Mouse (Mus musculus): Measurements from ENCODE around the gene Phospho1.
A peak's percentile ranks its signal among the peaks of the same experiment; 100 is the strongest.

Gene Phospho1

DNA sequence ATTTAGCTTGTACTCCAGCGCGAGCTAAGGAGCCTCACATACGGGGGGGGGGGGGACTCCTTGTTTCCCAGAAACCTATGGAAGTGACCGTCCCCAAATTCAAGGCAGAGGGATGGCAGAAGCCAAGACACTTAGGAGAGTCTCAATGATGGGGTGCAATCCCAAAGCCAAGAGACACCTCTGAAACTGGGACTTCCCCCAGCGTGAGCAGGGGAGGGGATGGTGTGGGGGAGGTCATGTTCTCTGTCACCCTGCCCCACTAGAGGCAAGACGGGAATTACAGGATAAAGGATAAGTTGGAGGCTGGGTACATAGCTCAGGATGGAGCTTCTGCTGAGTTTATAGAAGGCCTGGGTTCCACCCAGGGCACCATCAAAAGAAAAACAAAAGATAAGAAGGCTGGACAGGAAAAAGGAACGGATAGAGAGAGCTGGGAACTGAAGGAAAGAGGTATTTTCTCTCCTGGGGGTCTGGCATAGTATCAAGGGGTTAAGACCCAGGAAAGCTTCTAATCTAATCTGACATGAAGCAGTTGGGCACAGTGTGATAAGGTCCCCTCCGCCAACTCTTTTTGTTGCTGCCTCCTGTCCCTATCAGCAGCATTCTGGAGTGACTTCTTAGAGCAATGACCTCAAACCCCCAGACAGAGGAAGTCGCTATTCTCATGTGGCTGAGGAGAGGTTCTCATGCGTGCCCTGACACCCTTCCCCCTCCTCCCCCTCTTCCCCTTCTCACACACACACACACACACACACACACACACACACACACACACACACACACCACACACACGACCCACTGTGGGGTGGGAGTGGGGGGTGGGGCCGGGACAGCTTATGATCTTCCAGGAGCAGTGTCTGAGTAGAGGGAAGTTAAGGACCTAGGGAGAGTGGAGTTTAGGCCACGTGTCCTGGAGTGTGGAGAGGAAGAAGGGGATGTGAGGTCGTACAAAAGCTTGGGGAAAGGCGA lies 10.7 kb downstream of the Phospho1 start:
- DNase-seq = peak; percentile 67

DNA sequence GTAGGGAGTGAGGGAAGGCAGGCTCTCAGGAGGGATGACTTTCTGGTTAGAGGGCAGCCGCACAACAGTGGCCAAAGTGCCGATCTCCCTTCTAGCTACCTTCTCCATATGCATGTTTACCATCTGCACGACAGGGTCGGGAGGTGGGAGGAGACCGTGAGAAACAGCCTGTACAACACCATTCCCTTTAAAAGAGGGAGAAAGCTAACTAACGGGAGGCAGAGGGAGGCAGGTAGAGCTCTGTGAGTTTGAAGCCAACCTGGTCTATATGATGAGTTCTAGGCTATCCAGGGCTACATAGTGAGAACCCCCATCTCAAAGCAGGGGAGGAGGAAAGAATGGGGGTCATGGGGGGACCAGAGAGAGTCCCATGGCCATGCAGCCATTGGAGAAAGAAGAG lies 11.5 kb downstream of the Phospho1 start:
- no peak for DNase-seq

DNA sequence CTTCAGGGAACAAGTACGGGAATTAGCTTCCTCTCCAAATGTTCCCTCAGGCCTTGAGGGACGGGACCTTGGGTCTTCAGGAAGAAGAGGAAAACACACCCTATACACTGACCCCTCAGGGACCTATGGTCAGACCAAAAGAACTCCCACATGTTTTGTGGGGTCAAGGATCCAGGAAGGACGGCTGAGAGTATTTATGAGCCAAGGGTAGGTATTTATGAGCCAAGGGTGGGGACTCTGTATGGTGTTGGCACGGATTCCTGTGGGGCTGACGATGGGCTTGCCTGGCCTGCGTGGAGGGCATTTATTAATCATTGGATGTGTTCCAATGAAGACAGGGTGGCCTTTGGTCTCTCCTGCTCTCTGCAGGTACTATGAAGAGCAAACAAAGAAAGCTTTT lies 12.1 kb downstream of the Phospho1 start:
- no peak for DNase-seq

DNA sequence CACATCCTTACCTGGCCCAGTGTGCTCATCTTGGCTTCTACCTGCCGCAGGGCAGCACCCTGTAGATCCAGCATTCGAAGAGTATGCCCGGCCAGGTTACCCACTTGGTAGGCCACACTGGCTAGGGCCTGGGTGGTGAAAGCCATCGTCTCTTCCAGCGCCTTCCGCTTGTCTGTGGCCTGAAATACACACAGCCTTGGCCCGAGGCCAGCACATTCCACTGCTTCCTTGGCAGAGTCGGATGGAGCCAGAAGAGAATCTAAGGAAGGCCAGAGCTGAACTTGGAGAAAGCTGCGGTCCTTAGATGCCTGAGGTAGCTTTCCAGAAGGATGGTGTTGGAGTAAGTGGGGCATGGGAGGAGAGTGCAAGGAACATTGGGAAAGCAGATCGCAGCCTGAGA lies 12.8 kb downstream of the Phospho1 start, which contains the start of gene Gngt2:
Gene Gngt2 (plus strand): TSS at position 158 of the 400 bp plus-strand sequence.
- peak; percentile 34 for DNase-seq

DNA sequence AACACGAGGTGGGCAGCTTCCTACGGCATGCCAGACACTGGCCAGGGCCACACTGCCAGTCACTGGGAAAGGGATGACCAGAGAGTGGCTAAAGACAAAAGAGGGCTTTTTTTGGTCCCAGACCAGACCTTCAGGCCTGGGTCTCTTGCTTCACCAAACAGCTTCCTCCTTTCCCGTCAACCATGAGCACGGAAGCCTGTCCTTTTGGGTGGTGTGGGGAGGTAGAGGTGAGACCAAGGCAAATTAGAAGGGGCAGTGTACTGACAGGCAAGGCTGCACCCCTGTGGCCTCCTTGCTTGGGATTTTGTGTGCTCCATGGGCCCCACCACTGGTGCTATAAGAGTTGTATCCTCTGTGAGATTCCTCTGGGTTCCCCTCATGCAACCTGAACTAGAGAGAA lies 14.3 kb downstream of the Phospho1 start:
- peak; percentile 27 for DNase-seq

DNA sequence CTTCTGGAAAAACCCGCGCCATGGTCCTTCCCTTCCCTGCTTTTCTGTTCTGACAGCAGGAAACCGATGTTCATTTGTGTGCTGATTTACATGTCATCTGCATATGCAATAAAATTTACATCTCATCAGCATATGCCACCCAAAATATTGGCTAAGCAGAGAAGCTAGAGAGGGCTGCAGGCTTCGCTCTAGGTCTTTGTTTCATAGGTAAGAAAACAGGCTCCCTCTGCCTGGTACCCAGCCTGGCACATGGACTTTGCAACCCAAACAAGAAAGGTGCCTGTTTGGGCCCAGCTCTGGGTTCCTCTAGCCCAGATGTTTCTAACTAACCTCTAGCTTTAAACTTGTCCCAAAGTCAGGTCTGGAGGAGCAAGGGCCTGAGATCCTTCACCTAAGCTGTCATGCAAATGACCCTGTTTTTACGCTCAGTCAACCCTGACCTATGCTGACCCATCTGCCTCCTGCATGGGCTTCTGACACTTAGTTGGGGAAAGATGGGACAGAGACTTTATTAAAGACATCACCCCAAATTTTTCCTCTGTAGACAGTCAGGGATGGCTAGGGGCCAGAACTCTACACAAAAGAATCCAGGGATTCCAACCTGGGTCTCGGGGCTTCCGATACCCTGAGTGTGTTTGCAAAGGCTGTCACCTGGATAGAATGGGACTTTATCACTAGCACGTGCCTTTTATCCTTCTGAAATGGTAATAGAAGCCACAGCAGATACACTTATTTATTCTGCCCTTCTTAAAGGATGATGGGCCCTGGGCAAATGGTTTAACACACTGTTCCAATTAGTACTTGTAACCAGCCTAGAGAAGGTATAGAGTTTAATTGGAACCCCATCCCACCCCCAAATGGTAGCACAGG lies 14.9 kb downstream of the Phospho1 start:
- peak; percentile 45 for DNase-seq

DNA sequence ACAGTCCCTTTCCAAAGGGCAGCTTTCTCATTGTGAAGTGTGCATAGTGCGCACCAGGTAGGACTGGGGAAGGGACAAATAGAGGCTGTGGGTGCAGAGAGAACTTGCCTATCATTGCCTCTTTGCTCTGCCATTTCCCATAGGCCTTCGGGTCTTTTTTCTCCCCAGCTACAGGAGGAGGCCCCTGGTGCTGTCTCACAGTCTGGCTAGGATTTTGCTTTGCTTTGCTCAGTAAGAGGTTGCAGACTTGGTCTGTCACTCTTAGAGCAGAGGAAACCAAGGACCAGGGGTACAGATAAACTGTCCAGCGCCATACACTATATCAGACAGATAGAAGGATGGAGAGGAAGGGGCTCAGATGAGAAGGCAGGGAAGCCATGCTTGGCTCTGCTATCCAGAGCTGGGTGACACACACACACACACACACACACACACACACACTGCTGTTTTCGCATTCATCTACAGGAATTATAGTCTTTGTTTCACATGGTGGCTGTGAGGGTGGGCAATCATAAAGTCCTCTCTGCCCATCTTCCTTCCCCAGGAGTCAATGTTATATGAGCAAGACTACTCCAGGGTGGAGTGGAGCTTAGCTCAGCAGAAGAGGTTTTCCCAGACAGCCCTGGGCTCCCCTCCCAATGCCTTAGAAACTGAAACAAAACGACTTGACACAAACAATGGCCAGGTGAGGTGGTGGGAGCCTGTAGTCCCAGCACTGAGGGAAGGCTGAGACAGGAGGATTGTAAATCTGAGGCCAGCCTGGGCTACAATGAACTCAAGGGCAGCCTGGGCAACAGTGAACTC lies 16.6 kb downstream of the Phospho1 start:
- no peak for DNase-seq

DNA sequence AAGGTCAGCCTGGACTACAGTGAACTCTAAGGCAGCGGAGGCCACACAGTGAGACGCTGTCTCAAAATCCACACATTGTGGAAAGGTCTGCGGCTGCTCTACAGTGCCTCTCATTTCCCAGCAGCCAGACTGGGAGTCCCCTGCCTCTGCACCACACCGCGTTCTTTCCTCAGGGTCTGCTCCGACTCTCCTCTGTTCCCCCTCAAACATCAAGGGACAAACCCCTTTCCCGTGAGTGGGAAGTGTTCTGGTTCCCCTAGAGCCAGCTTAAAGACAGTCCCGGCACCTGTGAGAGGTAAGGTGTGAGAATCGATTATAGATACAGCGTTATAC lies 17.2 kb downstream of the Phospho1 start:
- peak; percentile 53 for DNase-seq

DNA sequence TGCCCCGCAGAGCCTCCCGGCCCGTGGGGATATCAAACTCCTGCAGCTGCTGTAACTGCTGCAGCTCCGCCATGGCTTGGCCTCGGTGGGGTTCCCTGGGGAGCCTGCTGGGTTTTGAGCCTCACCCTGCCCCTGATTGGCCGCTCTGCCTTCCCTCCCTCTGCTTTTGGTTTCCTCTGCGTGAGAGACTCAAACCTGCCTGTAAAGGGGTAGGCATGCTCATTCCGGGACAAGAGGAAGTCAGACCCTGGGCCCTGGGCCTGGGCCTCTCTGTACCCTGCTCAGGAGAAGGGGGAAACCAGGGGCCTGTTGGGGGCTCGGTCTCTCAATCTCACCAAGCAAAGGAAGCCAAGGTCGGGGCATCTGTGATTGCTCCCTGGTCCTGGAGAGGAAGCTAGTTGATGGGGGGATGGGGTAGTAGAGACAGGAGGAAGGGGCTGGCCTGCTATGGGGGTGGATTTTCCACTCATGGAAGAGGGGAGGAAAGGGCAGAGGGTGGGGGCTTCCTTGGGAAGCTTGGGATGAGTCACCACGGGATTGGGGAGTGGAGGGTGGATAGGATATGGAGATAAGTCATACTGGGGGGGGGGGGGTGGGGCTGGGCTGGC lies 17.9 kb downstream of the Phospho1 start, which contains the start of gene Abi3:
Gene Abi3 (minus strand): TSS at position 403 of the 608 bp plus-strand sequence.
- peak; percentile 86 for DNase-seq

DNA sequence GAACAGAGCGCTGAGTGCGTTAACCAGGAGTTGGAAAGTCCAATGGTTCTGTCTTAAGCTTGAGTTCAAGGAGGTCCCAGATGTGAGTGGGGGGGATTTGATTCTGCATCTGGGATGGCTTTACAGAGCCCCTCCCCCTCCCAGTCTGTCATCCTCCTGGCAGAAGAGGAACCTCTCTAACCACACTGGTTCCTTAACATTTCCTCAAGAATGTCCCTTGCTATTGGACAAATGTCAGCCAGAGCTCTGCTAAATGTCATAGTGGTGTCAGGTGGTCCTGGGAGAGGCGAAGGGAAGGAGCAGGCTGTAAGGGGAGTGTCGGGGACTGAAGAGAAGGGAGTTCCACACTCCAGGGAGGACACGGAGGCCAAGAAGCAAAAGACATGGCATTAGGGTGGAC lies 18.7 kb downstream of the Phospho1 start:
- DNase-seq = peak; percentile 41

DNA sequence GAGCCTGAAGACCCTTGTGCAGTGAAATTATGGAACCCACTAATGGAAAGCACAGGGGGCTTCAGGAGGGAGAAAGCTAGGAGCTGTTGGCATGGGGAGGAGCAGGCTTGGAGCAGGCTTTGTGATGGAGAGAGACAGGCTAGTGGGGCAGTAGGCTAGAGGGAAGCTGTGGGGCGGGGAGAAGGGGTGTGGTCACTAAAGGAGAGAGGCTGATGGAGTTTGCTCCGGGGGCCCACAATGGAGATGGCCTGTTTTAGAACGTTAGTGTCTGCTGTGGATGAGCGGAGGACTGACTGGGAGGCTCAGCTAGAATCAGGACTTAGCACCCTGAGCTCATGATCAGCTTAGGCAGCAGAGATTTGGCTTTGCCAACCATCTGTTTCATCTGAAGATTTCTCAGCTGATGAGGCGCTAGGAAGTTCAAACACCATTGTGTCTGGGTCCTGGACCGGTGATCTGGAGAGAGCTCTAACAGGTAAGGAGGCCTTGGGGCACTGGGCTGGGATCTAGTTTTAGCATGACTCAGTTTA lies 19.2 kb downstream of the Phospho1 start:
- DNase-seq = no peak

DNA sequence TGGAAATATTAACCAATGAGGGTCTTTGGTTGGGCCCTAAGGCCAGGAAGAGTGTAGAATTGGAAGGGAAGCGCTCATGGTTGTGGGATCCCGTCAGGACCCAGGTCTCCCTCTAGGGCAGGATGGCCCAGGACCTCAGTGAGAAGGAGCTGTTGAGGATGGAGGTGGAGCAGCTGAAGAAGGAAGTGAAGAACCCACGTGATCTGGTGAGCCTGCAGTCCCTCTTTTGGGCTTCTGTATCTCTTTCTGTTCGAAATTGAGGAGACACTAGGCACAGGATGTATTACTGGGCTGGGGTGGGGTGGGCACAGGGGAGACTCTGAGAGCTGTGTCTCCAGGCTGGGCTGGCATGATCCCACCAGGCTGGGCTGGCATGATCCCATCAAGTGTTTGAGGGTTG lies 20.6 kb downstream of the Phospho1 start:
- no peak for DNase-seq

DNA sequence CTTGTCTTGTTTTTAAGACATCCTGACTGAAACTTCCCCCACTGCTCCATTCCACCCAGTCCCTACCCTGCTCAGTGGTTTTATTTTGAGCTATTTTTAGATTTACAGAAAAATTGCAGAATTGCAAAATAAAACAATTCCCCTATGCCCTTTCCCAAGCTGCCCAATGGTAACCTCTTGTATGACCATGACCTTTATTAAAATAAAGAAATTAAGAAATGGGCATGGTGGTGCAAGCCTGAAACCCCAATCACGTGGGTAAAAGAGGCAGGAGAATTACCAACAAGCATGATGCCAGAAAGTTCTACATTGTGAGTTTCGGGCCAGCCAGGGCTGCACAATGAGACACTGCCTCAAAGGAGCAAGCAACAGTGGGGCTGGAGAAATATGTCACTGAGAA lies 26.6 kb downstream of the Phospho1 start:
- DNase-seq = no peak

DNA sequence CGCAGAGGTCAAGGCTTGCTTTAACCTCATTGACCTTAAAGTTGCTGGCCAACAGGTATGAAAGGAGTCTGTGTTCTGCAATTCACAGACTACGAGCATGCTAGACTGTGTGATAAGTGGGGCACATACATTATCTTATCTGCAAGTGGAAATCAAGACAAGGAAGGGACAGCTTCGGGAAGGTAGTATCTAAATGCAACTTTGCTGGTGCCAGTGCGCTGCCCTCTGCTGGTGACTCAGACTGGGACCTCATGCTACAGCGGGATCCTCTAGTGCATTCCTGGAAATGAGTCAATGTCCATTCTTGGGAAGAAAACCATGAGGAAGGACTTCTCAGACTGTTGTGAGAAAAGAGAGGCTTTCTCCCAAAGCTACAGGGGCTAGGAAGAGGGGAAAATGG lies 29.4 kb downstream of the Phospho1 start:
- DNase-seq = peak; percentile 88

DNA sequence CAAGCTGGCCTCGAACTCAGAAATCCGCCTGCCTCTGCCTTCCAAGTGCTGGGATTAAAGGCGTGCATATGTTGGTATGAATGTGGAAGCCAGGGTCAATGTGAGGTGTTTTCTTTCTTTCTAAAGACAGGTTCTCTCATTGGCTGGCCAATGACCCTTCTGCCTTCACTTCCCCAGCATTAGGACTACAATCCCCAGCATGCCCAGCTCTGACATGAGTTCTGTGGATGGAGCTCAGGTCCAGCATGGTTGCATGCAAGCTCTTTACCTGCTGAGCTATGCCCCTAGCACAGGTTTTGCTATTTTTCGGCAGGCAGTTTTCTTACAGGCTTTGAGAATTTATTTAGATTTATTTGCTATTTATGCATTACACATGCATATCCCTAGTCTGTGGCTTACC lies 33.0 kb downstream of the Phospho1 start:
- no peak for DNase-seq

DNA sequence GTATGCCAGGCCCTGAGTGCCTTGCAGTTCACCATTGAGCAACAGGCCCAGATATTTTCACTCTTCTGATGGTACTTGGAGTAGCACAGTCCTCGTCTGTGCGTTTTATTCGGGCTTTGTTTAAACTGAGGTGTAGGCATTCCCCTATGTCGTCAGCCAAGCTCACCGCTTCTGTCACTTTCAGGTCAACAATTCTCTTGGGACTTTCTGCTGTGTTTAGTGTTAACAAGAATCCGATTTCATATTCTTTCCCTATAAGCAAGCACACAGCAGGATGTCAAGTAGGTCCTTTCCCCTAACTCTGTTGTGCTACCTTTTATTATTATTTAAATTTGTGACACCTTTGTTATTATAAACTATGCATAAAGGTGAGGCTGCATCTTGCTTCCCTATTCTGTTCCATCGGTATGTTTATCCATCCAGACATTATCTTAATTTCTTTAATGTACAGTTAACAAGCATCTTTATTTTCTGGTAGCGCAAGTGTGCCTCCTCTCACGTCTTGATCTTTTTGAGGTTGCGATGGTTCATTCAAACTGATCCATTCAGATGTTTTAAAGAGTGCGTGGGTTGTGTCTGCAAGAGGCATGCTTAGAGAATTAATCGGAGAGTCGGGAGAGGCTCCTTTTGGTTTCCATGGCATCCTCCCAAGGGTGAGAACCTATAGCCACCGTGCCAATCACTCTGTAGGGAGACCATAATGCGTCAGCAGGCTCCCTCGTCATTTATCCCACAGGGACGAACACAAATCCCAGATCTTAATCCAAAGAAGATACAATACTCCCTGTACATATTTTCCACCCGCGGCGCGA lies 33.6 kb downstream of the Phospho1 start:
- DNase-seq = no peak

DNA sequence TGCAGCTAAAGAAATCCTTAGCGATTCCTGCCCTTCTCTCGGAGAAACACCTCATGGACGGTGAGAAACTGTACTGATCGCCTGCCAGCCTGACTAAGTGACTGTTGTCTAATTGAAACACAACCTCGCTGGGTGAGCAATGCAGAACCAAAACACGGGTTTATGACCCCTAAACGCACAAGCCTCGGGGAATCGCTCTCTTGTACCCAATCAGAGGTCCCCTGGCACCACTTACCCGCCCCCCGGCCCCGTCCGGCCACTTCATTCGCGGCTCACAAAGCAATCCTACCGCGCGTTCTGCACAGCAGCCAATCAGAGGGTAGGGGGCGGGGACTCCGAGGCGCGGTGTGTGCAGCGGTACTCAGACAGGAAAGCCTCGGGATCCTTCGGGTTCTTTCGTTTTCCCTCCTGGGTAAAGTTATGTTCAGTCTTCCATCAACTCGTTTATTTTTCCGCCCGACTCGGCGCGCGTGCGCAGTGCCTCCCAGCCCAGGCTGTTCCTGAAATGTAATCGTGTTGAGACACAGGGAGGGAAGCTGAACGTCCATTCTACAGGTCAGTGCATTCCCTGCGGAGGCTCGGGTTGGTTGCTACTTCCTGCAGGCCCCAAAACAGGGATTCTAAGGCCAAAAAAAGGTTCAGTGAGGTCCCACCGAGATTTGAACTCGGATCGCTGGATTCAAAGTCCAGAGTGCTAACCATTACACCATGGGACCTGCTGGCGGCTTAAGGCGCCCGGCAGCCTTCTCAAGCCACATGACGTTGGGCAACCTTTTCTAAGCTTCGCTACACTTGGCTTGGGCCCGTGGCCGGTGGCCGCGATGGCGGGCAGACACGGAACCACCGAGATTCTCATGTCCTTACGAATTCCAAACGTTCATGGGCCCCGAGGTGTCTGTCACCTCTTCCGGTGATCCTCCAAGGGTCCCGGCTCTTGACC lies 34.5 kb downstream of the Phospho1 start:
- peak; percentile 96 for DNase-seq

DNA sequence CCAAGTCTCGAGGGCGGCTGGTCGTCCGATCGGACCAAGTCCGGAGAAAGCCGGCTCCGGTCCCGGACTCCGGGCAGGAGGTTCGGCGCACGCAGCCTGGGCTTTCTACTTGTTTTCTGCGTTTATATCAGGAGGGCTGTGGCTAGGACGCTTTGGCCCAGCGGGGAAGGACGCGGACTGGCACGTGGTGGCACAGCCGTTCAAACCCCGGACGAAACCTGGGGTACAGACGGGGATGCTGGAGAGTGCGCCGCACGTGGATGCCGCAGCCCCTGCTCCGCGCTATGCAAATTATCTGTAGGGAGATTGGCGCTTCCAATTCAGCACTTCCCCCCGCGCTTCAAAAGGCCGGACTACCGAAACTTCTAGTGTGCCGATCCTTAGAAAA lies 35.2 kb downstream of the Phospho1 start:
- peak; percentile 80 for DNase-seq

DNA sequence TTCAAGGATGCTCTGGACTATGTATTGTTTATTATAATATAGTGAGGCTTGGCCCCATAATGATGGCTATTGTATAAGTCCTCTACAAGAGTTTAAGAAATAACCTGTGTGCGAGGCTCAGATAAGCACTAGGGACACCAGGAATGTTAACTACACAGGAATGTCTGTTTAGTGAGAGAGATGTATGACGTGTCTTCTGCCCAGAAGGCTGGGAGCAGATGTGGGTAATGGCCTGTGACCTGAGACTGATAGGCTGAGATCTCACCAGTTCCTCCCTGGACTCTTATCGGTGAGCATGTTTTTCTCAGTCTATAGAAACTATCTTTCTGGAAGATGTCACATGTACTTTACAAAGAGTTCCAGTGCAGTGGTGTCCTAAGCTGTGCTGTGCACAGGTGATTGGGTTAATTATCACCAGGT lies 35.8 kb downstream of the Phospho1 start:
- no peak for DNase-seq

DNA sequence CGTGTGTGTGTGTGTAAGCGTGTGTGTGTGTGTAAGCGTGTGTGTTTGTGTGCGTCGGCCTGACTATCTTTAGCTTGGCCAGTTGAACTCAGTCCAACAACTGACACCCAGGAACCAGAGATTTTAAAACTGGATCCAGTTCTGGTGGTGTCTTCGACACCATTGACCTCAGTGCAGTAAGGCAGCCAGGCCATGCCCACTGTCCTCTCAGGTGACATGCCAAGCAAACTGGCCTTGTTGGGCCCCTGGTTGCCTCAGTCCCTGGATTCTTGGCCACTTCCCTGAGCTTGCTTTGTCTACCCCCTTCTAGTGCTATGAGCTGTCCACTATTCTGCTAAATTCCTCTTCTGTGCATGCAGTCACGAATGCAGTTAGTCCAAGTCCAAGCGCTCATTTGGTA lies 37.1 kb downstream of the Phospho1 start:
- no peak for DNase-seq

Data from thymus, postnatal 4 days (tissue).